Mouse (Mus musculus) kidney, adult 2 months (tissue): Measurements from ENCODE around the gene Mrpl4.

ENCODE experiments used
- CTCF ChIP-seq: fragments of 200-500 bp; conservative IDR thresholded peaks from 2 replicates; pipeline ENCODE4 v1.5.1; 2011; ENCODE audit warnings: low read depth, mild to moderate bottlenecking, control low read depth, low read length, moderate library complexity, mixed read lengths; ENCODE audit not compliant: insufficient read depth, insufficient read length
- POLR2A ChIP-seq: fragments of 200-500 bp; IDR thresholded peaks from one replicate; pipeline ENCODE4 v1.6.1; 2011; ENCODE audit warnings: low read depth, low read length, control low read depth

DNA sequence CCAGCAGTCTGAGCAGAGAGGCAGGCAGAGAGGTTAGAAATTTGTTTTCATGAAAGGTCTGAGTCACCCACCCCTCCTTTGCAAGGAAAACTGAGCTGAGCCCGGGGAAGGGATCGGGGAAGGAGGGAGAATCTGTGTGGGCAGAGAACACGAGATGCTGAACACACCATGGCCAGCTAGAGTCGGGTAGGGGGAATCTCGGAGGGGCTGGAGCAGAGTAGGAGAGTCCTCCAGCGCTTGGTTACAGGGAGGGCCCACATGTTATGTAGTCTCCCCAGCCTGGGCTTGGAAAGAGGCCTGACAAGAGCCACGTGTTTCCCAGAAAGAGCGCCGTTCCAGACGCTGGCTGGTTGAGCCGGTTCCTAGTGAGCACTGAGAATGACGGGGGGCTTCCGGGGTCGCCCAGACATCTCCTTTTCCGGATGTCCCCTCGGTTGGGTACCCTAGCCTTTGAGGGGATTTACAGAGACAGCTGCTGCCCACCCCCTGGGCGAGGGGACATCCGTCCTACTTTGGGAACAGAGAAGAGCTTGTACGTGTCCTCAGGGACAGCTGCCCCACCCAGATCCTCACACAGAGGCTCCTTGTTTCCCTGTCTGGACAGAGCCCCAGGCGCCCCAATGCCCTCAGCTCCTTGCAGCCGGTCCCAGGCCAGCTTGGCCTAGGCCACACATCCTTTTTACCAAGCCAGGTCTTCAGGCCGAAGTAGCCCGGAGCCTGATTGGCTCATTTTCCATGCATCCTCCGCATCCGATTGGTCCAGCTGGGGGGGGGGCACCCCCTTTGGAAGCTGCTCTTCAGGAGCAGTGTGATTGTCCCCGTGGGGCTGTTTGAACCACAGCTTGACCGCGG is 30.2 kb upstream of the Mrpl4 start:
- TF ChIP-seq POLR2A (no peak), CTCF (no peak)
